24 mouse cellular contexts compared by ENCODE assay signal in the genomic region with DNA sequence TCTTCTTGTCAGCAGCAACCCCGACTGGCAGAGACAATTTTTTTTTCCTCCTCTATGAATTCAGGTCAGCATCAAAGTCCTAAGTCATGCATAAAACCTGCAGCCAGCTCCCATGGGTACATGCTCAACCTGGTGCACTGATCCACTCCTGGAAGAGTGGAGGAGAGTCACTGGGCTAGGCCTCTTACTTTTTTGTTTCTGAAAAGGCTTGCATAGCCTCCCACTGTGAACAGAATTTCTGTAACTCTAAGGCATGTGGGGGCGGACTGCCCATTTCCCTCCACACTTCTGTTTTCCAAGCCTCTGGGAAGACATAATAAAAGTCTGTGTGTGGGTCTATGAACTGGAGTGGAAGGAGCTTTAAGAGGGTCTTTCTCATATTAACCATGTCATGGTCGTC.
"Had no signal": no experiment of that assay in that cellular context is flagged by ENCODE, and none has a peak within 500 bp of the region (broad histone marks: within the 10 kb centered on the region; RNA-seq: fewer than 3 reads in every experiment).

No protein-coding gene starts in this region.

- H3K36me3 ChIP-seq: kidney, embryonic 15.5 days; limb, embryonic 13.5 days; liver, embryonic 12.5 days; liver, embryonic 15.5 days; lung, embryonic 15.5 days; midbrain, embryonic 10.5 days; midbrain, embryonic 13.5 days; neural tube, embryonic 13.5 days had no signal

- H3K27me3 ChIP-seq: kidney, embryonic 15.5 days; limb, embryonic 13.5 days; liver, embryonic 12.5 days; liver, embryonic 15.5 days; lung, embryonic 15.5 days; megakaryocyte, embryonic 14.5 days; midbrain, embryonic 13.5 days; neural tube, embryonic 13.5 days had no signal

- H3K4me1 ChIP-seq: kidney, embryonic 15.5 days; limb, embryonic 13.5 days; liver, embryonic 12.5 days; liver, embryonic 15.5 days; lung, embryonic 15.5 days; megakaryocyte, embryonic 14.5 days; midbrain, embryonic 10.5 days; midbrain, embryonic 13.5 days; neural tube, embryonic 13.5 days had no signal

- H3K27ac ChIP-seq: kidney, embryonic 15.5 days; left cerebral cortex, adult 2 months; limb, embryonic 13.5 days; liver, embryonic 12.5 days; liver, embryonic 15.5 days; lung, embryonic 15.5 days; midbrain, embryonic 10.5 days; midbrain, embryonic 13.5 days; neural tube, embryonic 13.5 days had no signal

- ATAC-seq: liver, embryonic 12.5 days; midbrain, embryonic 13.5 days; midbrain, embryonic 16.5 days had no signal

- H3K9me3 ChIP-seq: kidney, embryonic 15.5 days; limb, embryonic 13.5 days; liver, embryonic 15.5 days; lung, embryonic 15.5 days; midbrain, embryonic 10.5 days; midbrain, embryonic 13.5 days; neural tube, embryonic 13.5 days had no signal

- H3K4me2 ChIP-seq: kidney, embryonic 15.5 days; limb, embryonic 13.5 days; liver, embryonic 12.5 days; liver, embryonic 15.5 days; lung, embryonic 15.5 days; midbrain, embryonic 13.5 days; neural tube, embryonic 13.5 days had no signal

- H3K4me3 ChIP-seq: kidney, embryonic 15.5 days; left cerebral cortex, adult 2 months; limb, embryonic 13.5 days; liver, embryonic 12.5 days; liver, embryonic 15.5 days; lung, embryonic 15.5 days; megakaryocyte, embryonic 14.5 days; midbrain, embryonic 10.5 days; midbrain, embryonic 13.5 days; myocyte; neural tube, embryonic 13.5 days had no signal

- H3K9ac ChIP-seq: kidney, embryonic 15.5 days; limb, embryonic 13.5 days; liver, embryonic 12.5 days; liver, embryonic 15.5 days; lung, embryonic 15.5 days; midbrain, embryonic 13.5 days; neural tube, embryonic 13.5 days had no signal

- DNase-seq: kidney, adult 11 months; kidney, adult 8-10 months; kidney, postnatal 10 days; kidney, postnatal 36 days; layer of hippocampus, postnatal 36 days; left cerebral cortex, postnatal 4 days; liver; lung, adult 18-20 months; lung, postnatal 10 days; lung, postnatal 36 days; right cerebral cortex, postnatal 25 days; thymus, postnatal 25 days had no signal
